Mouse (Mus musculus): Measurements from ENCODE around the gene Sucla2.
"Not testable (repeated sequence)": the region's sequence is repeated elsewhere in the genome, so short reads cannot be mapped to it uniquely, and the experiment has no call there.

Sucla2 gene

DNA sequence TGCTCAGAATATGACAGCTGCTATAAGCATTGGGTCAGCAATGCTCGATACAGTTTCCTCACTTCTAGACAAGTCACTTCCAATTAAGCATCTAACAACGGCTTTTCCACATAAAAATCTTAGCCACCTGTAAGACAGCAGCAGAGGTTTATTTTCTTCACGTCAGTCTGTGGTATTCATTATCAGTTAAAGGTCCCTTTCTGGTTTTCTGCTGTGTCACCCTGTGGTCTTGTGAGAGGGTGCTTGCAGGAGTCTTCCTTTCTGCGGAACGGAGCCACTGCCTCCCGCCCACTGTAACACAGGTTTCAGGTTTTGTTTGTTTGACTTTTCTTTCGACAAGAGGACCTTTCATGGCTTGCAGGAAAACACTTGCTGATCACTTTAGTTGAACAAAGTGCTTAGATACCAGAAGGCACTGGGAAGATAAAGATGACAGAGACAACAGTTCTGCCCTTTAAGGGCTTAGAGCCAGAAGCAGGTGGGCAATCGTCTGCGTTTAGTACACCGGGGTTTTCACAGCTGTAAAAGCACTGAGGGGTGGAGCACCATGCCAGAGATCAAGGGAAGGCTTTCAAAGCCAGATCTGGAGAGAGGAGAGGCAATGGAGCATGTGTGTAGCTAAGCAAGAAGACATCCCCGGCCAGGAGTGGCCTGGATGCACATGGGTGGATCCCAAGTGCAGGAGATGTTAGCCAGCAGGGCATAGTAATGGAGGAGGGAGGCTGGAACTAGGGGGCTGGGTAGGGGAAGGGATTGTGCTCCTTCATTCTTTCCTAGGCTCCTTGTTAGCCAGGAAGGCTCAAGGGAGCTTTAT is 83.8 kb downstream of the Sucla2 start:
- DNase-seq (ENCODE audit: low spot score in 2 of 2): no peak

DNA sequence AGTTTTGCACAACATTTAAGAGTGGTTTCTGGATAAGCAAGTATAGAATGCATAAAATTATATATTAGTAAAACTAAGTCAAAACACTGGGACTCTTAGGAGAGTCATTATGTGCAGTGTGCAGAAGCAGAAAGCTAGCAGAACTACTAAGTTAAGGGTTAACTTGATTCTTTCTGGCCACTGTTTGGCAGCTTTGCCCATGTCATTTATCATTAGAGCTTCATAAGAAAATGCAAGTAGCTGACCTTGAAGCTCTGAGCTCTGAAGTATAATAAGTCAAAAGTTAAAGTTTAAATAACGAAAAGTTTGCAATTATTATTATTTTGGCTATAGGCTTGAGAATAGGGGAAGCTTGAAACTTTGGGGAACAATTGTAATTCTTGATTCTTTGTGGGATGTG is 89.8 kb downstream of the Sucla2 start:
- not testable (repeated sequence) for DNase-seq (ENCODE audit: low spot score in 2 of 2)

DNA sequence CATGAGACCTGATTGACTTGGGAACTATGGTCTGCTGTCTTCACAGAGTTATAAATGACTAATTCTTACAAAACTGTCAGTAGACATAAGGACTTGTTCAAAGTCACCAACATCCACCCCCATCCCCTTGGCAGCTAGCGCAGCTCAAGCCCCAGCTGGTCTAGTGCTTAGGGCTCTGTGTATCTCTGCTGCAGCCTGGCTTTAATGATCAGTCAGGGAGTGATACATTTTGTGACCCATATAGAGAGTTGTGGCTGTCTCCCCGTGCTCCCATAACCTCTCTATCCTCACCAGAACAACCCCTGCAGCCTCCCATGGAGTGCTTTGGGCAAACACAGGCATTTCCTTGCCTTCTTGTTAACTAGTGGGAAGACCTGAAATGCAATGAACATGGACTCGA is 95.8 kb downstream of the Sucla2 start:
- DNase-seq (ENCODE audit: low spot score in 2 of 2): no peak

DNA sequence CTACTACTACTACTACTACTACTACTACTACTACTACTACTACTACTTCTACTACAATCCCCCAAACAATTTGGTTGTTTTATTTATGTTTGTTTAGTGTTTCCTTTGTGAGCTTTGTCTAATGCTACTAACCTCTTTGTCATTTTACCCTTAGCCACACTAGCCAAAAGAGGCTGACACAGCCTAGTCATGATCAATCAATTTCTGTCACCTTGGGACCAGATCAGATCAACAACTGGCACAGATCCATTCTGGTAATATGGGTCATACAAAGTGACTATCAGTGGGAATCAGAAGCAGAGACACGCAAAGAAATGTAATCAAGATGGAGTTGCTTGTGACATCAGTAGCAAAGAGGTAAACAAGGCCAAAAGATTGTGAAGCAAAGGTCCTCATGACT is 97.9 kb downstream of the Sucla2 start:
- DNase-seq (ENCODE audit: low spot score in 2 of 2): no peak

DNA sequence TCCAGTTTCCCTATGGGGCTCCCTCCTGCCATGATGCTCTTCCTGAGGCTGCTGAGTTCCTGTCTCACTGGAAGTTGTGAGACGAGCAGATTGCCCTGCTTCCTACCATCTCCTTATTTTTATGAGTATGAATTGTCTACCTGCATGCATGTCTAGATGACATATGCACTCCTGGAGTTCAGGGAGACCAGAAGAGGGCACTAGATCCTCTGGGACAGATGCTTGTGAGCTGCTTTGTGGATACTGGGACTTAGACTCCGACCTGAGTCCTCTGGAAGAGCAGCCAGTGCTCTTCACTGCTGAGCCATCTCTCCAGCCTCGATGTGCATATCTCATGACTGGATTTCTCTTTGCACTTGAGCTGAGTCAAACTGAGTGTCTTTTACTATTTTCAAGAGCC is 100.3 kb downstream of the Sucla2 start:
- DNase-seq (ENCODE audit: low spot score in 2 of 2): no peak

DNA sequence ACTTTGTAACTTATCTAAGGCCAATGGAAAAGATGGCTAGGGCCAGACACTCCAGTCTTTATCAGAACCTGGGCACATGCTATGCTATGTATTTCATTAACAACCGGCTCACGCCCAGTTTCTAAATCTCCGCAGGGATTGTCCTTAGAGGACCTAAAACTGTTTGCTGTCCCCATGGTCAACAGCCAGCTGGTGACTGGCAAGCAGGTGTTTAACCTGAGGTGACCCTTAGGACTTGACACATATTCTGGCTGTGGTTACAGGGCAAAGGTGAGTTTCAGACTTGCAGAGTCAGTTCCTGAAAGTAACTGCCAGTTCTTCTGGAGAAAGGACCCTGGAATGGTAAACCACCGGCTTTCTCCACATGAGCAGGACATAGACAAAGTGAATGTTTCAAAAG is 106.4 kb downstream of the Sucla2 start:
- DNase-seq (ENCODE audit: low spot score in 2 of 2): no peak

DNA sequence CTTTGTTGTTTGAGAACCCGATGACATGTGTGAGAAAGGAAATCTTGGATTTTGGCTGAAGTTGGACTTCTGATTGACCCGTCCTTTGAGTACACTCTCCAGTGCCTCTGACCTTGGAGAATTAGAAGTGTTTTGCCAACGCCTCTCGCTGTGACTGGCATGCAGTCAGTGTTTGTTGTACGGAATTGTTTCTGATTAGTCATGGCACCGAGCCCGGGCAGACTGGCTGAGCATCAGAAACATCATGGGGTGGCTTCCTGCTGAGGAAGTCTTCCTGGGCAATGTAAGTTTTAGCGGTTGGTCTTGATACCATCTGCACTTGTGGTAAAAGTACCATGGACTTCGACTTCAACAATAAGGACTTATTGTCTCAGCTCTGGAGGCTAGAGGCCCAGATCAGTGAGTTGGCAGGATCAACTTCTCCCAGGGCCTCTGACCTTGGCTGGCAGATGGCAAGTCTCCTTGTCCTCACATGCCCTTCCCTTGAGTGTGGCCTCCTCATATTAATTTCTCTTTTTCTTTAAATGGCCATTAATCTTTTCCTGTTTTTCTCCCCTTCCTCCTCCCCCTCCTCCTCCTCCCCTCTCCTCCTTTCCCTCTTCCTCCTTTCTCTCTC is 107.6 kb downstream of the Sucla2 start:
- peak; percentile 32 to 76 for DNase-seq (ENCODE audit: low spot score in 2 of 2)

DNA sequence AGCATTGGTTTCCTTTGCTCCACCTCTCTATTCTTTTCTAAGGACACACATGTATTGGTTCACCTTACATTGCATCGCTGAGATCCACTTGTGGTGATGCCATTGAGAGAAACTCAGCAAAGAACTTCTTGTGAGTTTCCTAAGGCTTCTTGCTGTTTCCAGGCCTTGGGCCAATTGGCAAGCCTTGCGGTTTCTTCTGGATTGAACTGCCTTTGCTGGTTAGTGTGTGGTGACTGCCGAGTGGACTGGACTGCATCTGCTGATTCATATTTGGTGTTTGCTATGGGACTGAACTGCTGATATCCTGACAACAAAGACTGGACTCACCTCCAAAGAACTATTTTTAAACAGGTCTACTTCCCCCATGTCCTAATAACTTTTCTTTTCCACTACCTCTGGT is 109.2 kb downstream of the Sucla2 start:
- DNase-seq (ENCODE audit: low spot score in 2 of 2): no peak

DNA sequence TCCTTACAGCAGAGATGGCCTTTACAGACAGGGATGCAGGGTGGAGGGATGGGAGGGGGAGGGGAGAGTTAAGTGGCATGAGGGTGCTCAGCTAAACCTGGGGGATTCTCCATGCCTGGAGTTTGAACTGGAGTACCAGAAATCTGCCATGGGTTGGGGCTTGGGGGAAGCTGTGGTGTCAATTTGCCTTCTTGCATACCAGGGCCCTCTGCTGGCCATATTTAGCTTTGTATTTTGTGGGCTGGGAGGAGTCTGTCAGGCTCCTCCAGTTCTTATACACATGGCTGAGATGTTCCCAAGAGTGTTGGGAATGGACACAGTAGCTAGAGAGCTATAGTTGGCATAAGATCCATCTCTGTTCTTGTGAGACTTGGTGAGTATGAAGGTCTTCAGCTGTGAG is 112.3 kb downstream of the Sucla2 start:
- no peak for DNase-seq (ENCODE audit: low spot score in 2 of 2)
